Mouse (Mus musculus) granulocyte monocyte progenitor cell, adult 5-6 weeks (primary cell): ENCODE data around the gene Itgav. TPM values are rescaled to one million over a fixed set of nuclear protein-coding genes. Genes with fewer than 3 reads are reported as not detected.
A peak's percentile ranks its signal among the peaks of the same experiment; 100 is the strongest.

ENCODE experiments used
- ATAC-seq: replicated peaks from 2 replicates; pipeline ENCODE4 v1.8.0; 2016; ENCODE audit warnings: mild to moderate bottlenecking, moderate TSS enrichment, inconsistent platforms; ENCODE audit not compliant: poor library complexity, severe bottlenecking
- total RNA-seq, 2 experiments: library from RNA; stranded (forward) in 1 of 2; stranded (reverse) in 1 of 2; fragments of 200-712, 200-1000 nt in 1 of 2; fragments of >200 nt in 1 of 2; fragmentation: Nextera tagmentation in 1 of 2; gene quantifications; 2 replicates each; pipeline ENCODE4 v1.2.3; 2014 to 2017

The Itgav gene
- total RNA-seq (2014; fragmentation: Nextera tagmentation) (17.0 and 33.3 TPM in 2 replicates), total RNA-seq (2017) (16.4 and 23.8 TPM in 2 replicates)

DNA sequence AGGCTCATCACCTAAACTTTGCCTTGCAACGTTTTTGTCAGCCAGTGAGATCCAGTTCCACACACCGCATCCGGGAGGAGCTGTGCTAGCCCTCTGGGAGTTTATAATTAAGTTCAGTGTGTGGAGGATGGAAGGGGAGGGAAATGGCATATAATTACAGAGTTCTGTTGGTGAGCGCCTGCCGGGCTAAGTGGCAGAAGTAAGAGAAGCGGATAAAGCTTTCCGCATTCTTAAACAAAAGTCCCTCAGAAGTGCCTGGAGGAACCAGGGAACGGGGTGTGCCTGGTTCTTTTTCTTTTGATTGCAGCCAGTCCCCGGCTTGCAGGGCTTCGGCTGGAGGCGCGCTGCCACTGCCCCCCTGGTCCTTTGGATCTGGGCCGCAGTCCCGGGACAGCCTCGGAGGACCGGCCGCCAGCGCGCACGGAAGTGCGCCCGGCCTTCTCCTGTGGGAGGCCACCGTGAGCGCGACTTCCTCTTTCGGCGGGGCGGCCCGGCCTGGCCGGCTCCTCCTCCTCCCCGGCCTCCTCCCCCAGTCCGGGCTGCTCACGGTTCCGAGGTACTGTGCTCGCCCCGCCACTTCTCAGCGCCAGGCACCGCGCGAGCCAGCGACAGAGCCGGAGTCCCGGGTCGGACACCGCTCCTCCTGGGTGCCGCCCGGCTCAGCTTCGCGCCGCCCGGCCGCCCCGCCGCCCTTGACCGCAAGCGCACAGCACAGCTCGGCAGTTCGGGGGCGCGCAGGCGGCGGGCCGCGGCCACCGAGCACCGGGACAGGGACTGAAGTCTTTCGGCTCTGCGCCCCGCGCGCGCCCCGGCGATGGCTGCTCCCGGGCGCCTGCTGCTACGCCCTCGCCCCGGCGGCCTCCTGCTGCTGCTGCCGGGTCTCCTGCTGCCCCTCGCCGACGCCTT is at the start of gene Itgav:
Gene Itgav, plus strand, starts transcription at position 477 of the 906 bp plus-strand sequence.
- ATAC-seq, result peak; percentile 94

DNA sequence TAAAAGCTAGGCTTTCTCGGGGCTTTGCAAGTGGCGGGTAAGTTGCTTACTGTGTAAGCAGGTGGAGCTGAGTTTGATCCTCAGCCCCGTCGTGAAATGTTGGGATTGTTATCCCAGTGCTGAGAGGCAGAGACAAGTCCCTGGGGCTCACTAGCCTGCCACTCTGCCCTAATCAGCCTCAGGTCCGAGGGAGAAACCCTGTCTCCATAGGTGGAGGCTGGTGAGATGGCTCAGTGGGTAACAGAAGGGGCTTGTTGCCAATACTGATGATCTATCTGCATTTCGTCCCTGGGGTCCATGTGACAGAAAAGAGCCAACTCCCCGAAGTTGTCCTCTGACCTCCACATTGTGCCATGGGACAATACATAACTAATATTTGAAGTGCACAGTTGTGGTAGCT is 49.8 kb upstream of the Itgav start:
- no peak for ATAC-seq

DNA sequence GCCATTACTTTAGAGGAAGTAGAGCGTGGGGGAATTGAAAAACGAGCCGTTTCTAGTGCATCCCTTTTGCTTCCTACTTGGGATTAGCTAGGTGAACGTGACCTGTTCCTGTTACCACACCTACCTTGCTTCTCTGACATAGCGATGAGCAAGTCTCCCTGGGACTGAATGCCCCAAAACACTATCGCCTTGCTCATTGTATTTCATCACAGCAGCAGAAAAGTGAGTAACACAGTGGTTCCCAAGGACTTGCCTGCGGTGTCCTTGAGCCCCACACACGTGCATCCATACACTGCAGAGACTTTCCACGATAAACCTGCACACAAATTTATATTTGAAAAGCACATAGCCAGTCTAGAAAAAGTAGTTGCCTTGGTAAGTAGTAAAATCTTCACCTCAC is 49.3 kb upstream of the Itgav start:
- ATAC-seq, result no peak

DNA sequence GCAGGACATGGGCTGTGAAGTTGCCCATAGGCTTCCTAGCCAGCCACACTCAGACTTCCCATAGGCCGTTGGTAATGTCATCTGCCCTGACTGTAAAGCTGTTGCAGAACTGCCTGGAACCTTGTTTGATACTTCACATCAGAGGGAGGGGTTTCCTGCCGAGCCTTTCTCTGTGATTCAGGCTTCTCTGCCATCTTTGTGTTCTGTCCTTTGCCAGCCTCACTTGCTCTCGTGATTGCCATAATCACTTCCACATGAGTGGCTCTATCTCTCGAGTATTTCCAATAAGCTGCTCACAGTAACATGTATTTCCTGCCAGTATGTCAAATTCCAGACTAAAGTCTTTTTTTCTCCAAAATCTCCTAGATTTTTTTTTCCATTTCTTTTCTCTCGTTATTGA is 48.5 kb upstream of the Itgav start:
- ATAC-seq, result no peak

DNA sequence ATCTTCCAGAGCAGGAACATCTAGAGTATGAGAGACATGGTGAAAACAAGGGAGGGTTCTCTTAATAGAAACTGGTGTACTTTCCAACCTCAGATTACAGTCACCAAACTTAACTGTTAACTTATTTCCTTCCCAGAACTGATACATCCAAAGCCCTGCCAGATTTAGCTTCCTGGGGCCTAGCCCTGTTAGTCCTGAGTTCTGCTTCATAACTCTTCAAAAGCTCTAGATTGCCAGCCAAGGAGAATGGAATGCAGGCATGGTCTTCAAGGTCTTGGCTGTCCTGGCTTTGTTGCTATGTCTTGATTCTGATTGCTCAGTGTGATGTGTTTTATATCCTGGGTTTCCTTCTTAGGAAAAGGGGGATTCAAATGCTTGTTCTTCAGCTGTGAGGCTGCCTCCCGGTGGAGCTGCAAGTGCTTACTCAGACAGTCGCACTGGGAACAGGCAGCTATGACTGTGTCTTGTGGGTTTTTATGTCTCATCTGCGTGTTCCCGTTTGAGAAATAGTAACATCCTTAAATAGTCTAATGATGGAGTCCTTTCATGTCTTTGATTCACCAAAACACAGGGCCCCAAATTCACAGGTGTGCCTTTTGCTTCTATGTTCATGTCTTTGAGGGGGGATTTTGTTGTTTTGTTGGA is 47.8 kb upstream of the Itgav start:
- ATAC-seq, result no peak

DNA sequence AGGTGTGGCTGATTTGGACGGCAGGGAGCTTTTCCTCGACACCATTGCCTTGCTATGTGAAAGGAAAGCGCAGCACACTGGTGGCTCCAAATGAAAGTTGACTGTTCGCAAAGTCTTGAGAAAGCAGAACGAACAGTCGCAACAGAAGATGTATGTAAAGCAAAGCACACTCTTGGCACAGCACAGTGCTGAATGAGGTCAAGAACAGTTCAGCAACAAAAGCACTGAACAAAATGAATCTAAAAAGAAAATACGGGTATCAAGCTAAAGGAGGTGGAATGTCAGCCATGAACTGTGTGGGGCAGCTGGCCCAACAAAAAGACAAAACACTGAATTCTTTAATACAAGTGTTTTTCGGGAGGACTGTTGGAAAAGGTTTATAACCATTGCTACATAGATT is 42.9 kb upstream of the Itgav start:
- no peak for ATAC-seq

DNA sequence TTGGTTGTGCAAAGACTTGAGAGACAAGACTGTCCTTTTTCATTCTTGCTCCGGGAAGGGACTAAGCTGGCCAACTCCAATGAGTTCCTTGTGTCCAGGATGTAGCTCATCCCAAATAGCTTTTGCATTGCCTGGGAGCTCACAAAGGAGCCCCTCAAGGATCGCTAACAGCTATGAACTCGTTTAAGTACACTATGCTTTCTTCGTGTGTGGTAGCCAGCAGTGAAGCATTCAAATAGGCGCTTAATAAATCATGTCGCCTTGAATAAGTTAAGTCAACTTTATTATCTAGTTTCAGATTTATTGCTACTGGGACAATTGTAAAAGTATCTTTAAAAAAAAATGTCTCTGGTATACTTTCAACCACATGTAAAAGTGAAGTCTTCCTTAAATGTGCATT is 42.4 kb upstream of the Itgav start:
- ATAC-seq, result no peak

DNA sequence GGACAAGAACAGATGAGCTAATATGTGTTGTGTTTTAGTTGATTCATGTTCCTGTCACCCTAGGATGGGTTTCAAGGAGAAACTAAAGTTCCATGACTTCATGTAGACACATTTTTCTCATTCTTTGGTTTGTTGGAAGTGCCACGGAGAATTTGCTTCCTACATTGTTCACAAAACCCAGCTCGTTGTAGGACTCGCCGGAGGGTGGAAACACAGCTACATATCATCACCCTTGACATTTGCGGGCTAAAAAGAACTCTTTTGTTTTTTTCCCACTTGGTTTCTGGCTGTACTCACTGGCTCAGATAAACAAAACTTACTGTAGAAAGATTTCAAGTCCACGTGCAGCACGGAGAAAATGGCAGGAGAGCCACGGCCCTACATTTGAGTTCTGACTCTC is 41.9 kb upstream of the Itgav start:
- no peak for ATAC-seq

DNA sequence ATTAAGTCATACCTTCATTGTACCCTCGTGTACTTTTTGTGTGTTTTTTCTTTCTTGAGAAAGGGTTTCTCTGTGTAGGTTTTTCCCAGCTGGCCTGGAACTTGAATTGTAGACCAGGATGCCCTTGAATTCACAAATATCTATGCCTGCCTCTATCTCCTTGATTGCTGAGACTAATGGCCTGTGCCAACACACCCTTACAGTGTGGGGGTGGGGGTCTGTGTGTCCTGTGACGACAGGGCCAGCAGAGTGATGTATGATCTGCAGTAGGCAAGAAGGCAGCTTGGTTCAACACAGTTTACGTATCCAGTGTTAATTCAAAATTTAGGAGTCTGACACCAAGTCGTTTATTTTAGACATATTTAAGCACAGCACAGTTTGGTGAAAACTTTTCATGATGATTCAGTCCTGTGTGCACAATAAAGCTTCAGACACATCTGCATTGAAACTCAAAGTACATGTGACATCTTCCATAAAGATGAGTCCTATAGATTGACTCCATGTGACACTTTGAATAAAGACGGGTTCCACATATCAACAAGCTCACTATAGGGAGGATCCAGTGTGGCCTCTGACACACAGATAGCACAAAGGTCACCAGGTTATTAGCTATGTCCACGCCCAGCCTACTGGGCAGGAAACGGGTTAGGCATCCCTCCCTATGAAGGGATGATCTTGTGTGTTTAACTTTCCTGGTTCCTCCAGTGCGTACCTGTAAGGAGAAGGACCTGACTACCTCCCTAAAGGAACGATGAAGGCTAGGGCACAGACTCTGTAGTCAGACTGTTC is 40.3 kb upstream of the Itgav start:
- no peak for ATAC-seq

DNA sequence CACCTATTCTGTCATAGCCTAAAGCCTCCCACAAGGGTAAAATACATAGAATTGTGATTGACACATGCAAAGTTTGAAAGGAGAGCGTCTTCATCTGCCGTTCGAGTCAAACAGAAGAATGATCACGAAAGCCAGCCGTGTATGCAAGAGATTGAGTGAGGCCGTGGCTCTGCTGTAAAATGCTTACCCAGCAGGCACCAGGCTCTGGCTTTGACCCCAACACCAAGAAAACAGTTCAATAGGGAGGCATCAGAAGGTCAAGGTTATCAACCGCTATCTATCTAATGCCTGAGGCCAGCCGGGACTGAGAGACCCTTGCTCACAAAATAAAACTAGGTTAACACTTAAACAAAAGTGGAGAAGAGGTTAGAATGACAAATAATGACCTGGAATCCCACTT is 39.5 kb upstream of the Itgav start:
- no peak for ATAC-seq

DNA sequence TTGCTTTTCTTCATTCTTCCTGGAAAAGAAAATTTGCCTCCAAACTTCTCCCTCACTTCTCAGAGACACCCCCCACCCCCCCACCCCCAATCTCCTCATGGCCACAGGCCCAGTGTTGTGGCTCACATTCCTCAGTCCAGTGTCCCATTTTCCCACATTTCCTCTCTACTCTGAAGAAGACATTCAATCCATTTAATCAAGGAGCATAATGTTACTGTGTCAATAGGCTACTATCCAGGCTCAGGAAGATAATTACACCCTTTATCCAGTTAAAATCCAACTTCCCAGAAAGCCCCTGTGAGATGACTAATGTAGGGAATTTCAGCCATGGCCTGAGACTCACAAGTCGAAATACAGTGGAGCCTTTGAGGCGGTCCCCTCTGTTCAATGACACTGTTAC is 33.8 kb upstream of the Itgav start:
- ATAC-seq, result no peak

DNA sequence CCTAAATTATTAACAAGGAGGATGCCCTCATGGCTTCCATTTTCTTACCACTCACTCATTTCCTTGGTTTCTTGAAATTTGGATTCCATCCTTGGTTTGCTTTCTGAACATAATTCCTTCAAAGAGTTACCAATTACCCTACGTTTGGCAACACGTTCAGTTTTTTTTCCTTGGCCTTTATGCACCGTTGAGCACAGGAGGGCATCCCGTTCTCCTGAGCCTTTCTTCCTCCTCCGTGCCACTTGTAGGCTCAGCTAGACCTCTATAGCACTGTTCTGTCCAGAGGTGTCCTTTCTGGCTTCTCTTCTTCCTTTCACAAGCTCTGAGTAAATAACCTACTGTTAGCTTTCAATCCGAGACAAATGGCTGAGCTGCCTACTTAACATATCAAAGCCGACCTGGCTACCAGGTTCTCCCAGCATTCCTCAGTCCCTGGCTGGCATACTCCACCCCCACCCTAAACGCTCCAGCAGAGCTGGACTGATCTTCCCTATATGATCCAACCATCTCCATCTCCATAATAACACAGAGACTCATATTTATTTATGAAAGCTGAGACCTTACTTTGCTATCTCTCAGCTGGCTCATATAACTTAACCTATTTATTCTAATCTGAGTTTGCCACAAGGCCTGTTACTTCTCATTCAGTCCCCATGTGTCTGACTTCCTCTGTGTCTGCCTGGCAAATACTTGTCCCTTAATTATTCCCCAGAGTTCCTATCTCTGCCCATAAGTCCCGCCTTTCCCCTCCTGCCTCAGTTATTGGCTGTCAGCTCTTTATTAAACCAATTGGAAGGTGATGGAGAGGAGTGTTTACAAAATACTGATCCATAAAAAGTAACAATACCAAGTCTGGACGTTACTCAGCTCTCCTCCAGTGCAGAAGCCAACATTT is 31.3 kb upstream of the Itgav start:
- ATAC-seq, result no peak

DNA sequence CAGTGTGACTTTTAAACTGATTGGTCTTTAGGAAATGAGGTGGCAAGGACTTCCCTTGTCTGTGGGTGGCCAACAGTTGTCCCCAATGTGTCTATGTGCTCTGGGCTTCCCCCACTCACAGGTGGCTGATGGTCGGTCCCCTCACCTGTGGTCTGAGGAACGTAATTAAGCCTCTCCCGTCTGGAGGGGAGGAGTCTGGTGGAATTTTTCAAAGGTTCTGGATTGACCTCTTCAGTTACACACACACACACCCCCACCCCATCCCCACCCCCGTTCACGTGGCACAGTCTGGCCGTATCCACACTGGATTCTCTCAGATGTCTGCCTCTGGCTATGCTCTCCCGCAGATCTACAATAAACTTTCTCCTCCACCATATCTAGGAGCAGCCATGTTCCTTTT is 30.1 kb upstream of the Itgav start:
- no peak for ATAC-seq

DNA sequence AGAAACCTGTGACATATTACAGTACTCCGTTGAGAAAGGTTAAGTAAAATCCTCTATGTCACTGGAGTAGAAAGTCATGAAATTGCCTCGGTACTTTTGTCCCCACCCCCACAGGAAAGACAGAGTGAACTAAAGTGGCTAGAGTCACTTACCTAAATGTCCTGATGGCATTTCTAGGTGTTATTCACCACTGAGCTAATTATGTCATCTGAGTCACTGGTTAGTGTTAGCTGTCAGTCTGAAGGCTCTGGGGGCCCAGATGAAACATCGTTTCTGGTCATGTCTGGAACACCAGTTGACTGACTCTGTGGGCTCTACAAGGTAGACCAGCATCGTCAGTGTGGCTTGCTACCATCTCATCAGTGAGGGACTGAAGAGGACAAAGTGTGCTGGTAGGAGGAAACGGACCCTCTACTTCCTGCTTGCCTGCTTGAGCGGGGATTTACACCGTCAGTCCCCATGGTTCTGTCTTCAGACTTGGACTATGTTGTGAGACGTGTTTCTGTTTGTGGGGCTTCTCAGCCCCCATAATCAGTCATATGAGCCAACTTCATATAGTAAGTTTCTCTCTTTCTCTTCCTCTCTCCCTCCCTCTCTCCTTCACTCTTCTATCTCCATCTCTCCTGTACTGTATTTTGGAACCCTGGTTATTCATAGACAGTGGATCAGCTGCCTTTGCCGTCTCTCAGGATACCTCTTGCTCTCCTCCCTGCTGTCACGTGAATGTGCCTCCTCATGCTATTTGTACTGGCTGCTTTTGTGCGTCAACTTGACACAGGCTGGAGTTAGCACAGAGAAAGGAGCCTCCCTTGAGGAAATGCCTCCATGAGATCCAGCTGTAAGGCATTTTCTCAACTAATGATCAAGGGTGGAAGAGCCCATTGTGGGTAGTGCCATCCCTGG is 28.6 kb upstream of the Itgav start:
- no peak for ATAC-seq

DNA sequence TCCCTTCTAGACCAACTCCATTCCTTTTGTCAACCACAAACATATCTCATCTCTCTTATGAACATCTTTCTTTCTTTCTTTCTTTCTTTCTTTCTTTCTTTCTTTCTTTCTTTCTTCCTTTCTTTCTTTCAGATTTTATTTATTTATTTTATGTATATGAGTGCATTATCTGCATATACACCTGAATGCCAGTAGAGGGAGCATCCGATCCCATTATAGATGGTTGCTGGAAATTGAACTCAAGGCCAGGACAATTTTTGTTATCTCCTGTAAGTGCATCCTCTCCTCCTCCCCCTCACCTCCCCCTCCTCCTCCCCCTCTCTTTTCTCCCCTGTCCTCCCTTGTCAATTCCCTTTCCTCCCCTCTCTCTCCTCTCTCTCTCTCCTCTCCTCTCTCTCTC is 25.7 kb upstream of the Itgav start:
- 0 out of 2 replicates have a peak, but pooled peaks have one; percentile 55 for ATAC-seq

DNA sequence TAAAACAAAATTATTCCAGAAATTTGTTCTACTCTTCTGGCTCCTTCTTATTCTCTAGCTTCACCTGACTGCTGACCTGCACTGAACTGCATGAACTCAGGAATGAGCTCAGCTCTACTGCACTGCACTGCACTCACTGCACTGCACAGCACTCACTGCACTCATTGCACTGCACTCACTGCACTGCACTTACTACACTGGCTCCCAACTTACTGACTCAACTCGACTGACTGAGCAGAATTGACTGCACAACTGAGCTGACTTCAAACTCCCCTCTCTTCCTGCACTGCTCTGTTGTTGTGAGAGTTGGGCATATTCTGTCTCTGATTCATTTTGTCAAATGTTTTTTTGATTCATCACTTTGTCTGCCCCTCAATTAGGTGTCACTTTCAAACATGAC is 24.9 kb upstream of the Itgav start:
- no peak for ATAC-seq

DNA sequence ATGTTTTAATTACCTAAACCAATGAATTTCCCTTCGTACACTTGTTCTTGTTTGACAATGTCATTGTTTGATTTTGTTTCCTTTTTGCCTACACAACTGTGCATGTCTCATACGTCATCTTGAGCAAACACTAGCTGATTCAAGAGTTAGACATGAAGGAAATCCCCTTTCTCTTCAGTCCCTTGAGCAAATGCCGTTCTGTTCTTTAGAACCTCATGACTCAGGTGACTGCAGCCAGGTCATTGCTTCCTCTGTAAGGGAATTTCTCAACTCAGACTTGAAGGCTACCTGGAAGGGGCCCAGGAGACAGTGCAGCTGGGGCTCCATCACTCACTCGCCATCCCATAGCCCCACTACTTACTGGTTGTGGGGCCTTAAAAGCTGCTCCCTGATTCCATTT is 23.5 kb upstream of the Itgav start:
- ATAC-seq, result no peak

DNA sequence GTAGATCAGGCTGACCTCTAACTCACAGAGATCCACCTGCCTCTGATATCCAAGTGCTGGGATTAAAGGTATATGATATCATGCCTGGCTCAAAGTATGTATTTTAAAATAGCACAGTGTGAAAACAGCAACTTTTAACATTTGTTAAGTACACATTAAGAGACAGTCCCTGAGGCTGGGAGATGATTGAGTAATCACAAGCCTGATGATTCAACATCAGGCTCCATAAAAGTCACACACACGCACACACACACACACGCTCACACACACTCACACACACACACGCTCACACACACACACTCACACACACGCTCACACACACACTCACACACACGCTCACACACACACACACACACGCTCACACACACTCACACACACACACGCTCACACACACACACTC is 21.8 kb upstream of the Itgav start:
- no peak for ATAC-seq

DNA sequence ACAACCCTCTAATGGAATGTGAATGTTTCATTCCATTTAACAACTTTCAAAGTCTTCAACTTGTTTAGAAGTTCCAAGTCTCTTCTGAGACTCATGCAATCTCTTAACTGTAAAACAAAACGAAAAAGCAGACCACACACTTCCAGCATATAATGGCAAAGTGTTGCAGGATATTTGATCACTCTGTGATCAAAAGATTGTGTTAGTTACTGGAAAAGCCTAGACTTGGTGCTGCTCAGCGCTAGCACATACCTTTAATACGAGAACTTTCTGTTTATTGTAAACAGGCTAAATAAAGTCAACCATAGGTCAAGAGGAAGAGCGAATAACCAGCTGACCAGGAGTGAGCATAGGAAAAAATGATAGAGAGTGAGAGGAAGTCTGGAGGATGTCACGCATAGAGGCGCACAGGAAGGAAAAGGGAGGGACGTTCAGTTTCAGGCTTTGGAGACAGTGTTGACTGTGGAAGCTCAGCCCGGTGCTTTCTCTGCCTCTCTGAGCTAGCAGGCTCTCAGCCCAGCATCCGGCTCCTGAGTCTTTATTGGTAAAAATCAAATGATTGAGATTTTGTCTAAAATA is 18.5 kb upstream of the Itgav start:
- ATAC-seq, result peak; percentile 55
